Mouse (Mus musculus): Measurements from ENCODE around the gene C5ar1. TPM values are rescaled to one million over a fixed set of nuclear protein-coding genes. Genes with fewer than 3 reads are reported as not detected.

C5ar1 gene
- polyA plus RNA-seq, 1 experiment = 0.53 TPM

DNA sequence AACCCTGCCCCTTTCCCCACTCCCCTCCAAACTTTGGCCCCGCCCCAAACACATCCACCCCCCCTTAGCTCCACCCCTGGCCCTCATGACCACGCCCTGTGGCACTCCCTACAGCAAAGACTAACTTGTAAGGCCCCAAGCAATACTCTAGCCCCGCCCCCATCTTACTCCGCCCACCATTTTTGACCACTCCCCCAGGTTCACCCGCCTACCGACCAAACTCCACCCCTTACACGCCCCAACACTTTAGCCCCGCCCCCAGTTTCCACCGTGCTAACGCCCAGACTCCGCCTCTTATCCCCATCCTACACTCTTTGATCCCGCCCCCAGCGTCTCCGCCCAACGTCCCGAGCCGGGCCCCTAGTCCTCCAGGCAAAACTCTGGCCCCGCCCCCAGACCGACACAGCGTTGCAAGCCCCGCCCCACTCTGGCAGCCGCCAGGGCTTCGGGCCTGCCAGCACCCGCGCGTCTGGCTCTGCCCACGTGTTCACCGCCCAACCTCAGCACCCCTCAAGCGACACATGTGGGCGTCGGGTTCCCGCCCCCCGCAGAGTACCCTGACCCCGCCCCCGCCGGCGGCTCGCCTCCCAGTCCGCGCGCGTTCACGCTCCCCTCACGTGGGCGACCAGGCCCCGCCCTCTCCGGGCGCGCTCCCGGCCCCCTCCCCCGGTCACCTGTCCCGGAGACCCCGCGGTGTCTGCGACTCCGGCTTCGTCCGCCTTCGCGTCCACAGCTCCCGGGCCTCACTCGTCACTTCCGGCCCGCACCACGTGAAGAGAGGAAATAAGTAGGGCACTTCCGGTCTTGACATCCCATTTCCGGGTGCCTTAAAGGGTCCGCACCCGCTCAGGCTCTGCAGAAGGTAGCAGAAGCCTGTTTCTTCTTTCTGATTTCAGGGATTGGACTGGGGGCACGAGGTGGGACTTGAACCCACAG lies 27.0 kb upstream of the C5ar1 start, which contains the start of gene Ccdc9:
Gene Ccdc9, minus strand, starts transcription at position 770 of the 936 bp plus-strand sequence.
- H3K36me3 ChIP-seq (ENCODE audit: control insufficient read depth, insufficient read depth, low read length) = peaks cover 6% of the 10 kb centered on the region
- TF ChIP-seq CTCF (IDR thresholded peaks at IDR 0.05; ENCODE audit: control insufficient read depth, insufficient read depth, insufficient replicate concordance, low read depth, low read length) (no peak), POLR2A (IDR thresholded peaks at IDR 0.05; ENCODE audit: control insufficient read depth, low read depth, low read length) (peak; percentile 55; the same call in 1 of the 2 replicates)
- H3K4me1 ChIP-seq (ENCODE audit: control insufficient read depth, insufficient read depth, low read length) = peaks cover 10% of the 10 kb centered on the region
- H3K4me3 ChIP-seq (ENCODE audit: control insufficient read depth, low read depth, low read length) = peak within 1 kb of the TSS; percentile 91
- peak within 1 kb of the TSS; percentile 80 for H3K27ac ChIP-seq (ENCODE audit: control insufficient read depth, insufficient read depth, low read depth, low read length)
- no peaks in the 10 kb centered on the region for H3K27me3 ChIP-seq (ENCODE audit: control insufficient read depth, insufficient read depth, low read length)

DNA sequence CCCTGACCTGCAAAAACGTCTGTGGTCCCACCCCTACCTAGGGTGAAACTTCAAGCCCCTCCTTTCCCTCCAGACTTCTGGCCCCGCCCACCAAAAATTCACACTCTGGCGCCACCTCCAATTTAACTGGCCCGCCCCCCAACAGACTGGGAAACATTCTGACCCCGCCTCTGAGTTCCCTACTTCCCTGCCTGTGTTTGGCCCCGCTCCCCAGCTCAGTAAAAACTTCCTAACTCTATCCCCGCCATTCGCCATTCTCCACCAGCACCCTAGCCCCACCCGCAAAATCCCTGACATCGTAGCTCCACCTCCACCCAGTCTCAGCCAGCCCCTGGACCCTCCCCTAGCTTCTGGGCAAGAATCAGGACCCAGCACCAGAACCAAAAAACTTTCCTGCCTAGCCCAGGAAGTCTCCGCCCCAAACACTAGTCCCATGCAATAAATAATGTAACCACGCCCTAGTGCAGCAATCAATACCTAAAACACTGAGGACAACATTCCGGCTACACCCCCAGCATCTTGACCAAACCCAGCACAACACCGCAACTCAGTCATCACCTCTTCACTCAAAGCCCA lies 26.2 kb upstream of the C5ar1 start:
- Histone ChIP-seq H3K36me3 (ENCODE audit: control insufficient read depth, insufficient read depth, low read length) (peaks cover 6% of the 10 kb centered on the region), H3K27me3 (ENCODE audit: control insufficient read depth, insufficient read depth, low read length) (no peaks in the 10 kb centered on the region), H3K27ac (ENCODE audit: control insufficient read depth, insufficient read depth, low read depth, low read length) (peak overlapping the region; percentile 80), H3K4me3 (ENCODE audit: control insufficient read depth, low read depth, low read length) (peak overlapping the region; percentile 91), H3K4me1 (ENCODE audit: control insufficient read depth, insufficient read depth, low read length) (peaks cover 10% of the 10 kb centered on the region)
- TF ChIP-seq POLR2A (IDR thresholded peaks at IDR 0.05; ENCODE audit: control insufficient read depth, low read depth, low read length) = no peak
- TF ChIP-seq CTCF (IDR thresholded peaks at IDR 0.05; ENCODE audit: control insufficient read depth, insufficient read depth, insufficient replicate concordance, low read depth, low read length) = no peak

DNA sequence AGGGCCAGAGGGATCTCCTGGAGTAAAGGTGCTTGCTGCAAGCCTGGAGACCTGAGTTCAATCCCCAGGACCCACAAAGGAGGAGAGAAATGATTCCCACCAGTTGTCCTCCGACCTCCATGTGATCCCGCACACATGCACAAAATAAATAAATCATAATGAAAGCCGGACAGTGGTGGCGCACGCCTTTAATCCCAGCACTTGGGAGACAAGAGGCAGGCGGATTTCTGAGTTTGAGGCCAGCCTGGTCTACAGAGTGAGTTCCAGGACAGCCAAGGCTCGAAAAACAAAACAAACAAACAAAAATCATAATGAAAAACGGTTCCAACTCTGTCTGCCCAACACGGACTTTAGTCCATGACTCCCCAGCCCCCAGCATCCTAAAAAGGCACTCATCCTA lies 25.6 kb upstream of the C5ar1 start:
- TF ChIP-seq POLR2A (IDR thresholded peaks at IDR 0.05; ENCODE audit: control insufficient read depth, low read depth, low read length) = no peak
- TF ChIP-seq CTCF (IDR thresholded peaks at IDR 0.05; ENCODE audit: control insufficient read depth, insufficient read depth, insufficient replicate concordance, low read depth, low read length) = no peak
- H3K27me3 ChIP-seq (ENCODE audit: control insufficient read depth, insufficient read depth, low read length) = no peaks in the 10 kb centered on the region
- H3K36me3 ChIP-seq (ENCODE audit: control insufficient read depth, insufficient read depth, low read length) = peaks cover 6% of the 10 kb centered on the region
- 0 out of 2 replicates have a peak overlapping the region, but pooled peaks have one; percentile 80 for H3K27ac ChIP-seq (ENCODE audit: control insufficient read depth, insufficient read depth, low read depth, low read length)
- peak overlapping the region; percentile 91 for H3K4me3 ChIP-seq (ENCODE audit: control insufficient read depth, low read depth, low read length)
- H3K4me1 ChIP-seq (ENCODE audit: control insufficient read depth, insufficient read depth, low read length) = peaks cover 10% of the 10 kb centered on the region

DNA sequence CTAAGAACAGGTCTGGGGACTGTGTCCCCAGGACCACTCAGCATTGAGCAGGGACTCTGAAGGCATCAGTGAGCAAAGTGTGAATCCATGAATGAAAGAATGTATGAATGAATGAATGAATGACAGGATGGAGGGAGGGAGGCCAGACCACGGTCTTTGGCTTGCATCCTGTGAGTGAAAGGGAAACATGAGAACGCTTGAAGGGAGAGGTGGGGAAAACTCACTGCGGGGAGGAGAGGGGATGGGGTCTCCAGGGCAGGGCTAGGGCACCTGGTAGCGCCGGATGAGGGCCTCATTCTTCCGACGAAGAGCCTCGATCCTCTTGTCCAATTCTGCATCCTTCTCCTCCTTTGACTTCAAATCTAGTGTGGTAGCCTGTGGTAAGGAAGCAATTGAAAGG lies 24.7 kb upstream of the C5ar1 start:
- H3K4me3 ChIP-seq (ENCODE audit: control insufficient read depth, low read depth, low read length) = no peak overlapping the region
- no peaks in the 10 kb centered on the region for H3K27me3 ChIP-seq (ENCODE audit: control insufficient read depth, insufficient read depth, low read length)
- peaks cover 10% of the 10 kb centered on the region for H3K4me1 ChIP-seq (ENCODE audit: control insufficient read depth, insufficient read depth, low read length)
- no peak for TF ChIP-seq CTCF (IDR thresholded peaks at IDR 0.05; ENCODE audit: control insufficient read depth, insufficient read depth, insufficient replicate concordance, low read depth, low read length)
- no peak for TF ChIP-seq POLR2A (IDR thresholded peaks at IDR 0.05; ENCODE audit: control insufficient read depth, low read depth, low read length)
- no peak overlapping the region for H3K27ac ChIP-seq (ENCODE audit: control insufficient read depth, insufficient read depth, low read depth, low read length)
- peaks cover 6% of the 10 kb centered on the region for H3K36me3 ChIP-seq (ENCODE audit: control insufficient read depth, insufficient read depth, low read length)

DNA sequence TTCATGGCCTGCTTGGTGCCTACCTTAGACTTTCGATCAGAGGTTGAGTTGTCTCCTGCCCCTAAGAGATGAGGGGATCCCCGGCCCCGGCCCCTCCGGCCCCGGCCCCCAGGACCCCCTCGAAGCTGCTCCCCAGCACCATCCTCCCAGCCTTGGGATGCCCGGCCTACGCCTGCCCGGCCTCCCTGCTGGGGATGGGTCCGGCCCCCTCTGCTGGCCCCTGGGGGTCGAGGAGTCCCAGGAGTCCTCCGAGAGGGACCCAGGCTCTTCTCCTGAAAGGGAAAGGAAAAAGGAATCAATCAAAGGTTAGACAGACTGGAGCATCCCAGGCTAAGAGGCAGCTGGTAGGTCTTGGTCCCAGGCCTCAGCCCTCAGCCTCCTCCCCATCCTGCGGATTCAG lies 23.0 kb upstream of the C5ar1 start:
- TF ChIP-seq POLR2A (IDR thresholded peaks at IDR 0.05; ENCODE audit: control insufficient read depth, low read depth, low read length) = no peak
- TF ChIP-seq CTCF (IDR thresholded peaks at IDR 0.05; ENCODE audit: control insufficient read depth, insufficient read depth, insufficient replicate concordance, low read depth, low read length) = no peak
- H3K27me3 ChIP-seq (ENCODE audit: control insufficient read depth, insufficient read depth, low read length) = no peaks in the 10 kb centered on the region
- peaks cover 6% of the 10 kb centered on the region for H3K36me3 ChIP-seq (ENCODE audit: control insufficient read depth, insufficient read depth, low read length)
- H3K27ac ChIP-seq (ENCODE audit: control insufficient read depth, insufficient read depth, low read depth, low read length) = no peak overlapping the region
- H3K4me1 ChIP-seq (ENCODE audit: control insufficient read depth, insufficient read depth, low read length) = peaks cover 10% of the 10 kb centered on the region
- no peak overlapping the region for H3K4me3 ChIP-seq (ENCODE audit: control insufficient read depth, low read depth, low read length)

DNA sequence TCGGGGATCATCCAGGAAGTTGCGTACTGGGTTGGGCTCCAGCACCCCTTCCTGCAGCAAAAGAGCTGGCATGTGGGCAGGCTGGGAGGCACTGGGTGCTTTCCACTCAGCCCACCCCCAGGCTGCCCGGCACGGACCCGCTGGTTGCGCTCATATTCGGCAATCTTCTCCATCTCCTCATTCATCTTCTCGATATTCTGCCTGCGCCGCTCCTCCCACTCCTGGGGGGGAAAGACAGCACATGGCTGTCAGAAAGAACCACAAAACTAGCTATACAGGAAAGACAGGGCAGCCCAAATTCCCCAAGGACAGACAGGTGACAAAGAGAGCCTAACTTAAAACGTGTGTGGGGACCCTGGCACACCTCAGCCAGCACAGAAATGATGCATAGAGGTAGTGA lies 21.4 kb upstream of the C5ar1 start:
- H3K27ac ChIP-seq (ENCODE audit: control insufficient read depth, insufficient read depth, low read depth, low read length) = no peak overlapping the region
- peaks cover 6% of the 10 kb centered on the region for H3K36me3 ChIP-seq (ENCODE audit: control insufficient read depth, insufficient read depth, low read length)
- H3K4me3 ChIP-seq (ENCODE audit: control insufficient read depth, low read depth, low read length) = no peak overlapping the region
- no peaks in the 10 kb centered on the region for H3K27me3 ChIP-seq (ENCODE audit: control insufficient read depth, insufficient read depth, low read length)
- TF ChIP-seq POLR2A (IDR thresholded peaks at IDR 0.05; ENCODE audit: control insufficient read depth, low read depth, low read length) (no peak), CTCF (IDR thresholded peaks at IDR 0.05; ENCODE audit: control insufficient read depth, insufficient read depth, insufficient replicate concordance, low read depth, low read length) (no peak)
- peaks cover 10% of the 10 kb centered on the region for H3K4me1 ChIP-seq (ENCODE audit: control insufficient read depth, insufficient read depth, low read length)

Data from testis, adult 2 months (tissue).